Mouse (Mus musculus): ENCODE results near the gene Pdxk.
"Not testable (repeated sequence)": the region's sequence is repeated elsewhere in the genome, so short reads cannot be mapped to it uniquely, and the experiment has no call there.

Pdxk gene

GRCm38 (mm10) chr10:78417888-78418287 lies 46.9 kb downstream of the Pdxk start:
- DNase-seq, result no peak

GRCm38 (mm10) chr10:78414936-78415335 lies 49.8 kb downstream of the Pdxk start:
- DNase-seq, result not testable (repeated sequence)

- no peak for DNase-seq
Measured at GRCm38 (mm10) chr10:78413152-78413520, 51.6 kb downstream of the Pdxk start.

- DNase-seq, result peak; percentile 96
Measured at GRCm38 (mm10) chr10:78412319-78413151, 52.2 kb downstream of the Pdxk start, which contains the start of gene Rrp1. TSS of gene Rrp1 (minus strand) at chr10:78413043.

- peak in 1 of 2 experiments; percentile 35 for DNase-seq
Measured at GRCm38 (mm10) chr10:78411851-78412250, 52.9 kb downstream of the Pdxk start.

- no peak for DNase-seq
Measured at GRCm38 (mm10) chr10:78409035-78409788, 55.6 kb downstream of the Pdxk start.

- no peak for DNase-seq
Measured at GRCm38 (mm10) chr10:78407132-78407531, 57.6 kb downstream of the Pdxk start.

GRCm38 (mm10) chr10:78406152-78406551 lies 58.6 kb downstream of the Pdxk start:
- no peak for DNase-seq

GRCm38 (mm10) chr10:78402301-78402922 lies 62.4 kb downstream of the Pdxk start:
- DNase-seq, result no peak

- no peak for DNase-seq
Measured at GRCm38 (mm10) chr10:78401127-78401526, 63.6 kb downstream of the Pdxk start.

GRCm38 (mm10) chr10:78399090-78399657 lies 65.6 kb downstream of the Pdxk start:
- peak; percentile 69 to 78 for DNase-seq

GRCm38 (mm10) chr10:78396625-78396885 lies 68.2 kb downstream of the Pdxk start:
- no peak for DNase-seq

GRCm38 (mm10) chr10:78395819-78396624 lies 68.8 kb downstream of the Pdxk start:
- DNase-seq, result peak; percentile 98 to 99

GRCm38 (mm10) chr10:78395377-78395776 lies 69.4 kb downstream of the Pdxk start:
- no peak for DNase-seq

GRCm38 (mm10) chr10:78392072-78392471 lies 72.7 kb downstream of the Pdxk start:
- DNase-seq, result peak; percentile 89 to 91

- no peak for DNase-seq
Measured at GRCm38 (mm10) chr10:78390982-78391470, 73.7 kb downstream of the Pdxk start.

- DNase-seq, result peak in 1 of 2 experiments; percentile 30
Measured at GRCm38 (mm10) chr10:78388216-78388980, 76.4 kb downstream of the Pdxk start.

Data from kidney, postnatal 4 days (tissue).